Mouse (Mus musculus): ENCODE measurements around the gene Fmo2. TPM values are rescaled to one million over a fixed set of nuclear protein-coding genes. Genes with fewer than 3 reads are reported as not detected.
A peak's percentile ranks its signal among the peaks of the same experiment; 100 is the strongest.

Fmo2 gene
- polyA plus RNA-seq, 1 experiment from 2014 or later, result 31.8 TPM

DNA sequence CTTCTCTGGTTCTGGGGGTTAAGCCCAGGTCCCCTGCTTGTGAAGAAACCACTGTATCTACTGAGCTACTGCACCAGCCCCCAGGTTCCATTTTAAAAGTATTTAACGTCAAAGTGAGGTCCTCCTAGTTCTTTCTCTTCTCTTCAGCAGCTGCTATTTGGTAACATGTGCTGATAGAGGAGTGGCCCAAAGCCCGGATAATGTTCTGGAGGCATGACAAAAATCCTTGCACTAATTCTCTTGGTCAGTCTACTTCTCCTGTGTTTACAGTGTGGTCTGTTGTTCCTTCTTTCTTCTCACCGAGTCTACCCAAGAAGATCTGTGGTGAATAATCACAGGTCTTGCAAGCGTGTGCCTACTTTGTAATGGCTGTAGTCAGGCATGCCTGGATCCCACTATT, 15.8 kb downstream of the Fmo2 start:
- DNase-seq (ENCODE audit: low spot score), result no peak
- H3K27ac ChIP-seq, result no peak overlapping the region
- no peaks in the 10 kb centered on the region for H3K36me3 ChIP-seq (ENCODE audit: insufficient read depth, low read length)
- H3K9ac ChIP-seq (ENCODE audit: low read depth, low read length), result no peak overlapping the region
- 66% methylated on average over 4 of the region's 4 CpGs for WGBS
- no peak overlapping the region for H3K4me3 ChIP-seq (replicated peaks; ENCODE audit: low read depth, low read length)
- ATAC-seq (replicated peaks; ENCODE audit: low FRiP score, low read depth), result no peak
- no peaks in the 10 kb centered on the region for H3K4me1 ChIP-seq (replicated peaks; ENCODE audit: insufficient read depth, low read length)
- no peak overlapping the region for H3K4me2 ChIP-seq (ENCODE audit: low read length)
- no peaks in the 10 kb centered on the region for H3K9me3 ChIP-seq (replicated peaks; ENCODE audit: low read length)
- H3K27me3 ChIP-seq (ENCODE audit: insufficient read depth, low read length), result no peaks in the 10 kb centered on the region
- TF ChIP-seq CTCF (IDR thresholded peaks at IDR 0.05; ENCODE audit: low read depth), result no peak

DNA sequence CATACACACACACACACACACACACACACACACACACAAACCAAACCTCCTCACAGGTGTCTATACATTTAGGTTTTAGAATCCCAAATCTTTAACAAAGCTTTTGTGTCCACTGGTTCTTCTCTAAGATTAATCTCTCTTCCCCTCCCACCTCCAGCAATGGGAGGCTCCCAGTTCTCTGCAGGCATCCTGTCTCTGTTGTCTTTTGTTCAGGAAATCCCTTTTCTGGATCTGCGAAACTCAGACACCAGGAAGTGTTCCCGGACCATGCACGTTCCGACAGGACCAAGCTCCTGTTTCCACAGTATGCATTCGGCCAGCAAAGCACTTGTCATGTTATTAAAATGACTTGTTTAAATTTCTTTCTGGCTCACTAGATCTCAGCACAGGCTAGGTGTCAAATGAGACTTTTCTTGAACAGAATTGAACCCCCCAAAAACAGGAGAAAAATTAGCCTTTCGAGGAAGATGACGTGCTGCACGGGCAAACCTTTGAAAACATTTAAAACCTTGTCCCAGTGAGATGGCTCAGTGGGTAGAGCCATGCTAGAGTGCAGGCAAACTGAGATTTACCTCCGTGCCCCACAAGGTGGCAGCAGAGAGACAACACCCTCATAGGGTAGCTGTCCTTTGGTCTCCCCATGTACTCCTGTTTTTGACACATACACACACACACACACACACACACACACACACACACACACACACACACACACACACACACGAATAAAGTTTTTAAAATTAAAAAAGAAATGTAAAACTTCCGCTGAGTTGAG, 18.7 kb downstream of the Fmo2 start:
- no peak overlapping the region for H3K9ac ChIP-seq (ENCODE audit: low read depth, low read length)
- no peak for DNase-seq (ENCODE audit: low spot score)
- TF ChIP-seq CTCF (IDR thresholded peaks at IDR 0.05; ENCODE audit: low read depth), result peak; percentile 63

DNA sequence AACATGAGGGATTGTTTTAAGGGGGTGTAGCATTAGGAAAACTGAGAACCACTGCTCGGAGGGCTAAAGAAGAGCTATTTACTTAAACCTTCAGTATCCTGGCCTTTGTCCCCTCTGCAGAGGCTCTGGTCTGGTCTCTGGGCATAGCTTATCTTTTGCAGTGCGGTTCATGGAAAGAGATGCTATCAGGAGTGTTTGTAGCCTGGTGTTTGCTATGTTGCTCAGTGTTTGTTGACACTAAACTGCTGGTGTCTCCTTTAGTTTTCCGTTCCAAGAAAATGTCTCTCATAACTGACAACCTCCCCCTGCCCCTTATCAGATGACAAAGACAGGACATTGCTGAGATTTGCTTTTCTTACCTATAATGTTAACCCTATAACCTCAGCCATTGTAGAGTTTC, 23.4 kb downstream of the Fmo2 start:
- no peak for ATAC-seq (replicated peaks; ENCODE audit: low FRiP score, low read depth)

More for the DNA sequence above, 18.7 kb downstream of the Fmo2 start:
- 58% methylated on average over 11 of the region's 11 CpGs for WGBS
- Histone ChIP-seq H3K4me2 (ENCODE audit: low read length) (no peak overlapping the region), H3K27me3 (ENCODE audit: insufficient read depth, low read length) (no peaks in the 10 kb centered on the region), H3K27ac (no peak overlapping the region), H3K4me1 (replicated peaks; ENCODE audit: insufficient read depth, low read length) (no peaks in the 10 kb centered on the region), H3K9me3 (replicated peaks; ENCODE audit: low read length) (no peaks in the 10 kb centered on the region), H3K36me3 (ENCODE audit: insufficient read depth, low read length) (no peaks in the 10 kb centered on the region), H3K4me3 (replicated peaks; ENCODE audit: low read depth, low read length) (no peak overlapping the region)
- no peak for ATAC-seq (replicated peaks; ENCODE audit: low FRiP score, low read depth)

DNA sequence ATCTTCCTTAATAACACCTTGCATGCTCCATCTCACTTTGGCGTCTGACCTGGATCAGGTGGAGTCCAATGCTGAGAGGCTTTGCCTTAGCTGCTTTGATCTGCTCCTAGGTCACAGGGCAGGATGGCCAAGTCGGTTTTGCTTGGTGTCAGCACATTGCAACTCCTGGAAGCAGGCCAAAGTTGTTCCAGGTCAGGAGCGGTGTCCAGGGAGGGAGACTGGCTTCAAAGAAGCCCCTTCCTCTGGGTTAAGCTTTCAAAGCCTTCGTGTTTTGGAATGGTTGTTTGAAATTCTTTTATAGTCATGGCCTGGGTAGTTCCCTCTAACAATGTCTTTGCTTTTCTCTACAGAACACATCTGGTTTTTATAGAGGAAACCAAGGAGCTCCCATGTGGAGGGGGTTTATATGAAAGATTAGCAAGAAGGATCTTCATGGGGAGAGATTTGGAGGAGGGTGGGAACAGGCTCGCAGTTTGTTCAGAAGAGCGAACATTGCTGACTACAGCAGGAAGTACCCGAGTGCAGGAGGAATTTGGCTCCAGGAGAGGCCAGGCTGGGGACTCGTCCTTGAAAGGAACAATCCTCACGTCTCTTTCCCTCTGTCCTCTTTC, 26.7 kb downstream of the Fmo2 start:
- TF ChIP-seq CTCF (IDR thresholded peaks at IDR 0.05; ENCODE audit: low read depth), result no peak
- ATAC-seq (replicated peaks; ENCODE audit: low FRiP score, low read depth), result peak; percentile 64
- no peak overlapping the region for H3K4me3 ChIP-seq (replicated peaks; ENCODE audit: low read depth, low read length)
- H3K27ac ChIP-seq, result peak overlapping the region; percentile 68
- no peaks in the 10 kb centered on the region for H3K27me3 ChIP-seq (ENCODE audit: insufficient read depth, low read length)
- H3K4me2 ChIP-seq (ENCODE audit: low read length), result no peak overlapping the region
- H3K9ac ChIP-seq (ENCODE audit: low read depth, low read length), result no peak overlapping the region
- peaks cover 9% of the 10 kb centered on the region for H3K4me1 ChIP-seq (replicated peaks; ENCODE audit: insufficient read depth, low read length)
- peak; percentile 55 for DNase-seq (ENCODE audit: low spot score)
- H3K36me3 ChIP-seq (ENCODE audit: insufficient read depth, low read length), result no peaks in the 10 kb centered on the region
- no peaks in the 10 kb centered on the region for H3K9me3 ChIP-seq (replicated peaks; ENCODE audit: low read length)
- 21% methylated on average over 9 of the region's 9 CpGs for WGBS

More for the DNA sequence above, 23.4 kb downstream of the Fmo2 start:
- no peak overlapping the region for H3K9ac ChIP-seq (ENCODE audit: low read depth, low read length)
- H3K4me2 ChIP-seq (ENCODE audit: low read length), result no peak overlapping the region
- no peaks in the 10 kb centered on the region for H3K27me3 ChIP-seq (ENCODE audit: insufficient read depth, low read length)
- peaks cover 9% of the 10 kb centered on the region for H3K4me1 ChIP-seq (replicated peaks; ENCODE audit: insufficient read depth, low read length)
- H3K9me3 ChIP-seq (replicated peaks; ENCODE audit: low read length), result no peaks in the 10 kb centered on the region
- WGBS, result 43% methylated on average over 3 of the region's 3 CpGs
- no peak overlapping the region for H3K4me3 ChIP-seq (replicated peaks; ENCODE audit: low read depth, low read length)
- no peak overlapping the region for H3K27ac ChIP-seq
- no peak for TF ChIP-seq CTCF (IDR thresholded peaks at IDR 0.05; ENCODE audit: low read depth)
- no peaks in the 10 kb centered on the region for H3K36me3 ChIP-seq (ENCODE audit: insufficient read depth, low read length)
- no peak for DNase-seq (ENCODE audit: low spot score)

DNA sequence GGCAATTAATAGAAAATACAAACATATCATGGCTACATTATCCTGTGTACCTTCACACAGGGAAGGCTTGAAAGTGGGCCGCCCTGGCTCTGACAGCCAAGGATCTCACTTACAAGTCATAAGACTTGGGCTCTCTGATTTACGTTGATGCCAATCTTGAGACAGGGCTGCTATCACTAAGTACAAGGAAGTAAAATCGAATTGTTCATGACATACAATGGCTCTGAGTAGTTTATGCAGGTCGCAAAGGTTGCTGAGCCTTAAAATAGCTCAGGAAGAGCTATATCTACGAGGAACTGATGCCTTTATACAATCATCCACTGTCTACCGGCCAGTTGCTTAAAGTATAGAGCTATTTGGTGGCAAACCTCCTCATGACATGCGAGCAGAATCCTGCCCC, 27.5 kb downstream of the Fmo2 start:
- no peak for TF ChIP-seq CTCF (IDR thresholded peaks at IDR 0.05; ENCODE audit: low read depth)
- WGBS, result 70% methylated on average over 7 of the region's 7 CpGs

DNA sequence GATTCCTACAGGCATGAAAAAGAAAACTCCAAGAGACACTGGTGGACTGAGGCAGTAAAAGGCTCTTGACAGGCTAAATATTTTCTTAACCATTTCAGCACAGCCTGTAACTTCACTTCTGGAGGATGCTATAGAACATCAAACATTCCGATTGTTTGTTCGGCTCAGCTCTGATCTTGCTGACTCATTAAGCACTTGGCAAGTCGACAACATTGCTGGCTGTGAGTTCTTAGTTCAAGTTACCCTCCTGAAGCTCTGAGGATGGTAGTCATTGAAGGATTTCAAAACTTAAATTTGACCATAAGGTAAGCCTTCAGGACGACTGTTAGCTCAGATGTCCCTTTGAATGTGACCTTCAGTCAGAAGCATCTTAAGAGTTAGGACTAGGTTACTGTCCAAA, 31.1 kb downstream of the Fmo2 start:
- Histone ChIP-seq H3K4me3 (replicated peaks; ENCODE audit: low read depth, low read length) (no peak overlapping the region), H3K36me3 (ENCODE audit: insufficient read depth, low read length) (no peaks in the 10 kb centered on the region), H3K4me1 (replicated peaks; ENCODE audit: insufficient read depth, low read length) (peaks cover 9% of the 10 kb centered on the region), H3K4me2 (ENCODE audit: low read length) (no peak overlapping the region), H3K9me3 (replicated peaks; ENCODE audit: low read length) (no peaks in the 10 kb centered on the region), H3K9ac (ENCODE audit: low read depth, low read length) (no peak overlapping the region), H3K27ac (no peak overlapping the region), H3K27me3 (ENCODE audit: insufficient read depth, low read length) (no peaks in the 10 kb centered on the region)
- ATAC-seq (replicated peaks; ENCODE audit: low FRiP score, low read depth) (no peak), DNase-seq (ENCODE audit: low spot score) (no peak)
- TF ChIP-seq CTCF (IDR thresholded peaks at IDR 0.05; ENCODE audit: low read depth), result no peak
- 67% methylated on average over 4 of the region's 4 CpGs for WGBS

More for the DNA sequence above, 27.5 kb downstream of the Fmo2 start:
- Histone ChIP-seq H3K9ac (ENCODE audit: low read depth, low read length) (no peak overlapping the region), H3K4me2 (ENCODE audit: low read length) (no peak overlapping the region), H3K9me3 (replicated peaks; ENCODE audit: low read length) (no peaks in the 10 kb centered on the region), H3K27ac (no peak overlapping the region; the same call in 1 of the 2 replicates), H3K4me1 (replicated peaks; ENCODE audit: insufficient read depth, low read length) (peaks cover 9% of the 10 kb centered on the region), H3K27me3 (ENCODE audit: insufficient read depth, low read length) (no peaks in the 10 kb centered on the region), H3K4me3 (replicated peaks; ENCODE audit: low read depth, low read length) (no peak overlapping the region), H3K36me3 (ENCODE audit: insufficient read depth, low read length) (no peaks in the 10 kb centered on the region)
- no peak for ATAC-seq (replicated peaks; ENCODE audit: low FRiP score, low read depth)
- DNase-seq (ENCODE audit: low spot score), result no peak
